Mouse (Mus musculus) thymus, postnatal 4 days (tissue): ENCODE data around the gene Ajm1.
"Not testable (repeated sequence)": the region's sequence is repeated elsewhere in the genome, so short reads cannot be mapped to it uniquely, and the experiment has no call there.

Experiments
- DNase-seq: peaks from one replicate; pipeline ENCODE4 v3.0.0; 2021

Gene Ajm1

DNA sequence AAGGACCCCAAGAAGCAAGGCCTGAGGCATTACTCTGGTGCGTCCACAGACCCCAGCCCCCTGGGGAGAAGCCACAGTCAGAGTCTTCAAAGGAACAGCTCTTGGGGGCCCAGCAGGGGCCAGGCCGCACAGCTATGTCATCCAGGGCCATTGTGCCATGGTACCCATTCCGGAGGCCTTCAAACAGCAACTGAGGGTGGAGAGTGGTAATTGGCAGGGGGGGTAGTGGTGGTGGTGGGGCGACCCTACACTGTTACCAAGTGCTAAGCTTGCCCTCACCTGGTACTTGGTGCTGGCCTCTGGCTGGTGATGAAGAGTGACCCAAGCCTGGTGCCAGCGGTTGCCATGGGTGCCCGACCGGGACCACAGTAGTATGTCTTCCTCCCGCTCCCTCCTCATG, 15.8 kb downstream of the Ajm1 start:
- peak; percentile 6 for DNase-seq

DNA sequence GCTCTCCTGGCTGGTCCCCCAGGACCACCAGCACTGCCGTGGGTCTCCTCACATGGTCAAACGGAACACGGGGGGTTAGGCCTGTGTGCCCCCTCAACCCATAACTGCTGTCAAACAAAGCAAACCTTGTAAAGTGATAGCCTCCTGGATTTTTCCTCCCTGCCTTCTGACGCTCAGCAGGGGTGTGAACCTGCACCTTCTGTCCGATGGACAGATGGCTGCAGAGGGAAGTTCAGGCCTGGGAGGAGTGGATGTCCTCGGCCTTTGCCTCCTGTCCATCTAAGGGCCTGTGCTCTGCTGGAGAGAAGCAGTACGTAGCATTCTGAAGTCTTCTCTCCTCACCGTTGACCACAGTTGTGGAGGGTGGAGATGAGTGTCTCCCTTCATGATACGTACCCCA, 19.6 kb downstream of the Ajm1 start:
- DNase-seq, result no peak

- no peak for DNase-seq
Observed at GRCm38 (mm10) chr2:25560551-25560950, 21.0 kb downstream of the Ajm1 start.

- DNase-seq, result no peak
Observed at GRCm38 (mm10) chr2:25558774-25559173, 22.8 kb downstream of the Ajm1 start.

- DNase-seq, result no peak
Observed at GRCm38 (mm10) chr2:25557964-25558360, 23.6 kb downstream of the Ajm1 start.

- DNase-seq, result peak; percentile 95
Observed at GRCm38 (mm10) chr2:25557221-25557963, 24.2 kb downstream of the Ajm1 start, which contains the start of gene Edf1. Edf1 (plus strand) TSS chr2:25557847.

- no peak for DNase-seq
Observed at GRCm38 (mm10) chr2:25556296-25556695, 25.3 kb downstream of the Ajm1 start.

- not testable (repeated sequence) for DNase-seq
Observed at GRCm38 (mm10) chr2:25555479-25555878, 26.1 kb downstream of the Ajm1 start.

DNA sequence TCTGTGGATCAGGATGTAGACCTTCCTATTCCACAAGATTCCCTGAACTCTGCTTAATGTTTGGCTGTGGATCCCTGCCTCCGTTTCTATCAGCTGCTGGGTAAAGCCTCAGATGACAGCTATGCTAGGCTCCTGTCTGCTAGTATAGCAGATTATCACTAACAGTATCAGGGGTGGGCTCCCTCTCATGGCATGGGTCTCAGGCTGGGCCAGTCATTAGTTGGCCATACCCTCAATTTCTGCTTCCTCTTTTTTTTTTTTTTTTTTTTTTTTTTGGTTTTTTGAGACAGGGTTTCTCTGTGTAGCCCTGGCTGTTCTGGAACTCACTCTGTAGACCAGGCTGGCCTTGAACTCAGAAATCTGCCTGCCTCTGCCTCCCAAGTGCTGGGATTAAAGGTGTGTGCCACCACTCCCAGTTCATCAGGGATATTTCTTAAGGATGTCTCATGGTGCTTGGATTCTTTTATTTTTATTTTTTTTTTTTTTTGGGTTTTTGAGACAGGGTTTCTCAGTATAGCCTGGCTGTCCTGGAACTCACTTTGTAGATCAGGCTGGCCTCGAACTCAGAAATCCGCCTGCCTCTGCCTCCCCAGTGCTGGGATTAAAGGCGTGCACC, 28.3 kb downstream of the Ajm1 start:
- not testable (repeated sequence) for DNase-seq

GRCm38 (mm10) chr2:25551186-25551585, 30.4 kb downstream of the Ajm1 start:
- DNase-seq, result peak; percentile 62

- peak; percentile 69 for DNase-seq
Observed at GRCm38 (mm10) chr2:25549021-25549991, 32.3 kb downstream of the Ajm1 start.

- DNase-seq, result peak; percentile 98
Observed at GRCm38 (mm10) chr2:25546811-25547491, 34.6 kb downstream of the Ajm1 start, which contains the start of gene Traf2. Traf2 (minus strand) TSS chr2:25546940.

DNA sequence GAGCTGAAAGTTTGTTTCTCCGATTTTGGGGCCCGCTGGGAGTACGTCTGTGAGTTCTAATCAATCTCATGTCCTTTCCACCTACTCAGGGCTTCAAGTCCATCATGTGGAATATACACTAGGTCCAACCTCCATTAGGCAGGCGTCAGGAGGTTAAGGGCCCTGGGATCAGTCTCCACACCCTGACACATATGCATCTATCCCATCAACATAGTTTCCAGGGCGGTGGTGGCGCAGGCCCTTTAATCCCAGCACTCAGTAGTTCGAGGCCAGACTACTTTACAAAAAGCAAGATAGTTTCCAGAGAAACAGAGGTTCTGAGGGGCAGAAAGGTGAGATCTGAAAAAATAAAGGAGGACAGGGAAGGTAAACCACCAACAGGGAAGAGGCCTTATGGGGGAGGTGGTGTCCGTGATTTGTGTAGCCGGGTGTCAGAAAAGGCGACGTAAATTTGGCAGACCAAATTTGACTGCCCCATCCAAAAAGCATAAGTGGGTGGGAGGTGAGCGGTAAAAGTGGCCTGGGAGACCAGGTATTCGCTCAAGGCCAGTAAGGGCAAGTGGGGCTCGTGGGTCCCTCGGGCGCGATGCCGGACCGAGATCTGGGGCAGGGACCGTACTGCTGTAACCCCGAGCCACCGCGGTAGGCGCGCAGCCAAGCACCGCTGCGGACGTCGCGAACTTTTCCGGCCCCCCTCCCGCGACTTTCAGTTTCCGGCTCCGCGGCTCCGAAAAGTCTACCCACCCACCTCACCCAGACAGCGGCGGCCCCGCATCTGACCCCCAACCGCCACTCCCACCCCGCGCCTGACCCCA, 35.4 kb downstream of the Ajm1 start:
- no peak for DNase-seq

DNA sequence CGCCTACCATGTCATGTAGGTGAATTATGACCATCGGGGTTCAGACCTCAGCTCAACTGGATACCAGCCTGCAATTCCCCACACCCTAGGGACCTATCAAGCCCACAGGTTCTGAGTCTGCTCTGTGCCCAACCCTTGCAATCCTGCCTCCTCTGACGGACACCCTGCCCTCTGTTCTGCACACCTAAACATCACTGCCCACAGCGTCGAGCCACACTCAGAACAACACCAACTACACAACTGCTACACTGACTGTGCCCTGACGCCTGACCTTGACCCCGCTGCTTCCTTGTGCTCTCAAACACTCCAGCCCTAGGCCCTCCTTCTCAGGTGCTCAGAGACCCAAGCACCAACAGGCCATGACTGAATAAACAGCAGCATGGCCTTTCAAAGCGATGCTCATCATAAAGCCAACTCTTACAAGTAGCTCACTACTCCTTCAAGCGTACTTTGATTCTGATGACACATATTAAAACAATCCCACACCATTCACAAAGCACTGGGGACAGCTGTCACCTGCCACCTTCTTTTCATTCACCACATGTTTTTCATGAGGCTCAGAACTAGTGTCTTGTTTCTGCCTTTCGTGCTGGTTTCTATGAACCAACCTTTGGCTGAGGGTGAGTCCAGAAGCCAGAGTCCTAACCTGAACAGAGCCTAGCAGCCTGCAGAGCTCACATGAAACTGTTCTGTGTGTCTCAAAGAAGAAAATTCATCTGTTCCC, 39.8 kb downstream of the Ajm1 start:
- no peak for DNase-seq

GRCm38 (mm10) chr2:25540541-25540948, 41.0 kb downstream of the Ajm1 start:
- no peak for DNase-seq

DNA sequence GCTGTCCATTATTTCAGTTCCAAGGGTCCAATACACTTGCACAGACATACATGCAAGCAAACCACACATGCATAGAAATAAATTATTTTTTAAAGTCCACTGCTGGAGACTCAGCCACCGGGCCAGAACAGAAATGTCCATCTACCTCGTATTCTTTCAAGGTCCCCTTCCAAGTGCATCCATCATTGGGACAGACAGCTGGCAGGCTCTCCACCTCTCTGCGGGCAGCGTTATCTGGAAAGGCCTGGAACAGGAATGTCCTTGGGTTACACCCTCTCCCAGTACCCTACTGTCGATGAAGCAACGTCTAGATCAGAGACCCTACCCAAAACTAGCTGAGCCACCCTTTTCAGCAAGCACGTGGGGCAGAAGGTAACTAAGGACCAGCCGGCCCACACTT, 45.0 kb downstream of the Ajm1 start:
- DNase-seq, result no peak

DNA sequence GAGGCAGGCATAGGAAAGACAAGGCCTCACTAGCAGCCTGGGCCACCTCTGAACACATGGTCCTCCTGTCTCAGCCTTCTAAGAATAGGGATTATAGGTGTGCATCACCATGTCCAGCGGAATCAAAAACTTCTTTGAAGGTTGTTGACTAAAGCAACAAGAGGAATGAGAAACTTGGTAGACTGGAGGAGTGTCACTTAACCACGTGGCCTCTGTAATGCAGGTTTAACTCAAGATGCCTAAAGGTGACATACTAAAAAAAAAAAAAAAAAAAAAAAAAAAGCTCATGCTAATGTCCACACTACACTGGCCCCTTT, 46.7 kb downstream of the Ajm1 start:
- DNase-seq, result no peak

GRCm38 (mm10) chr2:25534178-25534865, 47.2 kb downstream of the Ajm1 start:
- DNase-seq, result no peak

- DNase-seq, result no peak
Observed at GRCm38 (mm10) chr2:25533707-25534106, 47.9 kb downstream of the Ajm1 start.

DNA sequence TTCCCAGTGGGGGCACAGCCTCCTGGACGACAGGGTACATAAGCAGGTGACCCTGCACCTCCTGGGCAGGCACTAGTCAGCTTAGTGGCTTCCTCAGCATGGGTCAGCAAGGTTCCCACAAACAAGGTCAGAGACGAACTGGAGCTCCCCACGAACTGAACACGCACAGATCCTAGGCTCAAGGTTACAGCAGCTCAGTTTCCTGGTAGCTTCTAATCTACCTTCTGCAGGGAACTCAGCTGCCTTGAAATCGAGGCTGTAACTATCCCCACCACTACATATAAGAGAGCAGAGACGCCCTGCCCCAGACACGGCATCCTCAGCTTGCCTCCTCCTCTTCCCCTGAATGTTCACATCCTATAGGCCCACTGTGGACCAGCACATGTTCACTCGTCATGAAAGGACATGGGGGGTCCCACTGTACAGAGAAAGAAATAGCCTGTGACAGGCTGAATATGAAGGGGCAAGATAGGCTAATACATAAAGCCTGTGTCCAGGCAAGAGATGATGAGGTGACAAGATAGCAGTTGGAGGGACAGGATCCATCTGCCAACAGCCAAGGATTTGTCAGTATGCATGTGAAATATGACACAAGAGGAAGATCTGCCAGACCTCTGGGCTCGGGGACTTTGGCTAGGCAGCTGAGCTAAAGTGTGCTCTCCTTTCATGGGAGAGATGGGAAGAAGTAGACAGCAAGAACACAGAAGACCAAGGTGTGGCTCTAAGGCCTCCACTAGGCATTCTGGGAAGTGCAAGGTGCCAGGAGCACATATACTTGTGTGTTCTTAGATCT, 54.9 kb downstream of the Ajm1 start:
- DNase-seq, result no peak
